Mouse (Mus musculus): ENCODE data around the gene Gm21992.
"Not testable (repeated sequence)": the region's sequence is repeated elsewhere in the genome, so short reads cannot be mapped to it uniquely, and the experiment has no call there.

Gm21992 gene

DNA sequence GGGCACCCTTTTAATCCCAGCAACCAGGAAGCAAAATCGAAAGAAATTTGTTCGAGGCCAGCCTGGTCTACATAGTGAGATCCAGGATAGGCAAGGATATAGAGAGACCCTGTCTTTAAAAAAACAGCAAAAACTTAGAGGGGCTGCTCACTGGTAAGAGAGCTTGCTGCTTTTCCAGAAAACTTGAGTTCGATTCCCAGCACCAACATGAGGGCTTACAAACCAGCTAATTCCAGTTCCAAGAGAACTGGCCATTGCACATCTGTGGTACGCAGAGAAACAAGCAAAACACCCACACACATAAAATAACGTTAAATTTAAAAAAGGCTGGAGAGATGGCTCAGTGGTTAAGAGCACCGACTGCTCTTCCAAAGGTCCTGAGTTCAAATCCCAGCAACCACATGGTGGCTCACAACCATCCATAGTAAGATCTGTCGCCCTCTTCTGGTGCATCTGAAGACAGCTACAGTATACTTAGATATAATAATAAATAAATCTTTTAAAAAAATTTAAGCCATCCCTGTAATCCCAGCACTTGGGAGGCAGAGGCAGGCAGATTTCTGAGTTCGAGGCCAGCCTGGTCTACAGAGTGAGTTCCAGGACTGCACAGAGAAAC is 1.0 kb upstream of the Gm21992 start:
- DNase-seq (ENCODE audit: low spot score in 2 of 2) = not testable (repeated sequence)

DNA sequence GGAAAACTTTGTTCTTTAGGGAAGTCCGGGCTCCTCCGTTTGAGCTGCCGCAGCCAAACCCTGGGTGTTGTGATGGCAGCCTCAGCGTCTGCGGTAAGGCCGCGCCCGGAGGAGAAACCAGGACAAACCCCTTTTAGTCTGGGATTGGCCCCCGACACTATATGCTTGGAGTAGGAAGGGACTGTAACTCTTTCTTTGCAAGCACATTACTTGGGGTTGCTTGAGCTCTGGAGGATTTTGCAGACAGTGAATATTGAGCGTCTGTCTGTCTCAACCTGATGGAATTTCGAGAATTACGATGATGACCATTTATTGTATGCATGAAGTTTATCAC is 464 bp upstream of the Gm21992 start:
- no peak for DNase-seq (ENCODE audit: low spot score in 2 of 2)

DNA sequence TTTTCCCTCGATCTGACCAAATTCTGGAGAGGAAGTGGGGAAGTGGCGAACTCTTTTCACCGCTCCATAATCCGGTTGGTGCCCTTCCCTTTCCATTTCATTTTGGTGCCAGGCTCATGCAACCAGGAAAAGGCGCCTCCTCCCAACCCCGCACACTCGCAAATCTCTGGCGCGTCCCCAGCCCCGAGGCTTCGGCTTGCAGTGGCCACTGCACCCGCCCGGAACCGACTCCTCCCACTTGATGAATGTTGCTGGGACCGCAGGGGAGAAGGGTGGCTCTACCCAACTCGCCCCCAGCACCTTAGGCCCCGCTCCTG is 708 bp downstream of the Gm21992 start:
- no peak for DNase-seq (ENCODE audit: low spot score in 2 of 2)

DNA sequence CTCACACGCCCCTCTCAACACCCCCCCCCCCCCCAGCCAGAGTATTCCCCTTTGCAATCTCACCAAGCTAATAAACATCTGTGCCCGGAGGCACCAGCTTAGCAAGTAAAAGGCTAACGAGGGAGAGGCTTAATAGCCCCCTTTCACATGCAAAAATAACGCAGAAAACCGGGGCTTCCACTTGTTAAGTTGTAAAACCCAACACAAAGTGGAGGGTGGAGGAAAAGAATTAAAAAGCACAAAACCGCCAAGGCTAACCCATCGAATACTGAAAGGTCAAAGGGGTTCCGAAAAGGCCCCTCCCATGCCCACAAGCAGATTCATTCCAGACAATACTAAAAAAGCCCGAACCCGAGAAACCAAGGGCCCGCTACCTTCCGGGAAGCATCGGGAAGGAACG is 1.1 kb downstream of the Gm21992 start:
- DNase-seq (ENCODE audit: low spot score in 2 of 2) = no peak

DNA sequence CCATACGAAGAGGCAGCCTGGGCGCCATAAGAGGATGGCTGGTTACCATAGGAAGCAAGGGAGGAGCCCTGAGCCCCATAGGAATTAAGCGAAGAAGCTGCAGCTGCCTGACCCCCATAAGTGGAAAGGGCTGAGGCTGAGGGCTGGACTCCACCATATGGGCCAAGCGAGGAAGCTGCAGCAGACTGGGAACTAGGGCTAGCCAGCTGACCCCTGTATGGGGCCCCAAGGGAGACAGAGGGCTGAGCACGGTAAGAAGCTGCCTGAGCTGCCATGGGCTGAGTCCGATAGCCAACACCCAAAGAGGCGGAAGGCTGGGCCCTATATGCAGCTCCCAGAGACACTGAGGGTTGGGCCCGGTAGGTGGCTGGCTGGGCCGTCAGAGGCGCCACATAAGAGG is 8.1 kb downstream of the Gm21992 start:
- DNase-seq (ENCODE audit: low spot score in 2 of 2) = no peak

DNA sequence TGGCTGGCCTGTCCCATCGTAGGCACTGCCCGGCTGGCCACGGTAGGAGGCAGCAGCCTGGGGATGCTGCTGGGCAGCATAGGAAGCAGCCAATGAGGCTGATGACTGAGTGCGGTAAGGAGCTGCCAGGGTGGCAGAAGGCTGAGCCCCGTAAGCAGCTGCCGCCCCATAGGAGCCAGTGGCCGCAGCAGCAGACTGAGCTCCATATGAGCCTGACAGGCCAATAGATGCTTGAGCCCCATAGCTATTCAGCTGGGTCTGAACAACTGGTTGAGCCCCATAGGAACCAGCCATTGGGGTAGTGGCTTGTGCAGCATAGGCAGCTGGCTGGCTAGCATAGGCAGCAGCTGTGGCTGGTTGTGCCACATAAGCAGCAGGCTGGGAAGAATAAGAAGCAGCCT is 8.7 kb downstream of the Gm21992 start:
- DNase-seq (ENCODE audit: low spot score in 2 of 2) = no peak

DNA sequence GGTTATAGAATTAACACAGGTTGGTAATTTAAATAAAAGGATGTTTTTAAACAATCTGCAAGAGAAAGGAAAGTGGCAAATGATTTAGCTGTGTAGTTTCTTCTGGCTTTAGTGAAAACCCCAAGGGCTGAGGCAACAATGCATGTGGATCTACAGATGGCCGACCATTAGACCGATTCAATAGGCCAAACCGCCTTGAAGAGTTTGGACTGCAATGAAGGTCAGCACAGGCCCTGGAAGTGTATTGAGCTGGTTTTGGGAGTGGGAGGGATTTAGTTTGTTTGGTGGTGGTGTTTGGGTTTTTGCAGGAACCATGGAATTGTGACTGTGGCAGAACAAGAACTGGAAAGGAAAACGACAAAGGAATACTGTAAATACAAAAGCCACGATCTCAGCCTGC is 12.3 kb downstream of the Gm21992 start:
- no peak for DNase-seq (ENCODE audit: low spot score in 2 of 2)

DNA sequence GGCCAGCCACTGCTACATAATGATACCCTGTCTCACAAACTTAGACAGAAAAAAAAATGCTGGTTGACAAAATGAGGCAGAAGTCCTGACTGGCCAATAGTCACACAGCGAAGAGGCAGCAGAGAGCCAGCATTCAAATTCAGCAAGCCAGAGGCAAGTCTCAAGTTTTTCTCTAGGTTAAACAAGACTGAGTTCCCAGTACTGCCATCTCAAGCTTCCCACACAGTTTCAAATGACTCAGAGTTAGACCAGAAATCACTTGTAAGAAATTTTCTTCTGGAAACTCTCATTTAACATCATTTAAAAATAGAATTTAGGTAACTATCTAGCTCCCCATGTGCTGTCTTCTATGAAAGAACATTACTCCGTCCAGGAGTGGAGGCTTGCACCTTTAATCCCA is 13.6 kb downstream of the Gm21992 start:
- no peak for DNase-seq (ENCODE audit: low spot score in 2 of 2)

DNA sequence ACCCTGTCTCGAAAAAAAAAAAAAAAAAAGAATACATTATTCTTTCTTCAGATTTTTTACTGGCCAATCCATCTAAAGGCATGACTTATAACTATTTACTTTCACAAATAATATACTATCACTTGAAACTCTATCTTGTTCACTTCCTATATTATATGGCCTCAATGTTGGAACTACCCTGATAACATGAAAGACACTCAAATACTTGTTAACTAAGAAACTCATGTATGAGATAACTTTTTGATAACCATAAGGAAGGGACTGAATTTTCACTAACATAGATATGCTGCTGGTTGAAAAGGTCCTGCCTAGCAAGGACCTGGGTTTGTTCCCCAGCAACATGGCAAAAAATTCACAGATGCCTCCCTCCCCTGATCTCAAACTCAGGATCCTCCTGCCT is 15.5 kb downstream of the Gm21992 start:
- no peak for DNase-seq (ENCODE audit: low spot score in 2 of 2)

DNA sequence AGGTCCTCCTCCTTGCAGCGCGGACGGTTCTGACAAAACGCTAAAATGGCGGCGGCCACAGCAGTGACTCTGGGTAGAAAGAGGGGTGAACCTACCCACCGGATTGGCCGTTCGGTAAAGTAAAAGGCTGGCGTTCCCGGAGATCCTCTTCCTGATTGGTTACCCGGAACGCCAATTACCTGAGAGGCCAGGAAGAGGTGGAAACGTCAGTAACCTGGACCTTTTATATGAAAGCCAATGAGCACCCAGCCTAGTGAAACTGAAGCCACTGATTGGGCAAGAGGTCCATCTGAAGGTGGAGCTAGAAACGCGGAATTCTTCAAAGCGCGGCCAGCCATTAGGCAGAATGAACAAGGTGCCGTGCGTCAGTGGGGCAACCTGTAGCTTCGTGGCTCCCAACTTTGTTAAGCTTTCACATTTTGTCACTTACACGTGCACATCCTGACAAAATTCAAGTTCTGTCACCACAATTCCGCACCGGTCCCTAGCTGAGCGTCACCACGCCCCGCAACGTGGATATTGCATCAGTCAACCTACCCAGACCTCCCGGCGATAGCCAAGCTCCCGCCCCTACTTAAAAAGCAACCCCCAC is 17.5 kb downstream of the Gm21992 start, which contains the start of gene Rbm4:
Rbm4 (minus strand) TSS at position 71 of the 592 bp plus-strand sequence.
- peak; percentile 98 to 100 for DNase-seq (ENCODE audit: low spot score in 2 of 2)

DNA sequence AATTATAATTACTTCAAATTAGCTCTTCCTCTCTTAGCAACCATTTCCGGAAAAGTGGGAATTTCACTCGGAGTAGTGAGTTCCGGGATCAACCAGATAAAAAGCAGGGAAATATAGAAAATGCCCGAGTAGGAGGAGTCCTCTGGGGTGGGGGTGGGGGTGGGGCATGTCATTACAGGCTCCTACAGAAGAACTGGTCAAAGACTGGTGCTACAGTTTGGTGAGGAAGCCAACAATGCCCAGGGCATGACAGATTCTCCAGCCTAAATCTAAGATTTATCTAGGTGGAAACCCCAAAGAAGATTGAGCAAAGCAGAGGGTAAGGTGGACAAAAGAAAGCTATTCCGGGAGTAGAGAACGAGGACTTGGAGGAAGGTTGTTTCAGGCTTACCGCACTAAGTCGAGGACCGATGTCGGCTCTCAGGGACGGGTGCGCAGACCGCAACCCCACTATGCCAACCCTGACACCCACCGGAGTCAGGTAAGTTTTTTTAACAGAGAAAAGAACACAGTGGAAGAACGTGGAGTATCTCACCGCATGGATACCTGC is 18.1 kb downstream of the Gm21992 start:
- DNase-seq (ENCODE audit: low spot score in 2 of 2) = no peak

DNA sequence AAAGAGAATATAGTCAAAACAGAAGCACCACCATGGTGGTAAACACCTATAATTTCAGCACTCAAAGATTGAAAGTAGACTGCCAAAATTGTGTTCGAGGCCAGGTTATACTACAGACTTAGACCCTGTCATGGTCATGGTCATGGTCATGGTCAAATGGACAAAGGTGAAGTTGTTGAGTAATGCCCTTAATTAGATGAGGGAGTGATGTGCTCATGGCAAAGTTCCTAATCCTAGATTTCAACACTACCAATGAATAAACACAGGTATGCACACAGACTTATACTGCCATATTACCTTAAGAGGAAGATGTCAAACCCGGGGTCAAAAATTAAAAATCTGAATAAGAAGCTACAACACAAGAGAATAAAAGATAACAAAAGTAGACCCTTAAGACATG is 25.1 kb downstream of the Gm21992 start:
- no peak for DNase-seq (ENCODE audit: low spot score in 2 of 2)

DNA sequence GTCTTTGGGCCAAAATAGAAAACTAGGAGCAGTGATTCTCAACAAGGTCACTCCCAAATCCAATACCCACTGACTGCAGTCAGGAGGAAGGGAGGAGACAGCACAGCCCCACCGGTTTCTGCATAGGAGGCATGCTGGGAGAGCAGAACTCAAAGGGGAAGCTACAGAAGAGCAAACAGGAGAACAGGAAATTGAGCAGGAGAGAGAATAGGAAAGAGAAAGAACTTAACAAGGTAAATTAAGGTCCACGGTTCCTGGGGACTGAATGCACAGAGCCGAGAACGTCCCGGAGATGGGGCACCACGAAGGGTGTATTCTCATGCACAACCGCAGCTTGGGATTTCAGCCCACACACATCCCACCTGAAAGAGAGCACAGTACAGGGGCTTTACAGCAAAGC is 26.2 kb downstream of the Gm21992 start:
- DNase-seq (ENCODE audit: low spot score in 2 of 2) = no peak

DNA sequence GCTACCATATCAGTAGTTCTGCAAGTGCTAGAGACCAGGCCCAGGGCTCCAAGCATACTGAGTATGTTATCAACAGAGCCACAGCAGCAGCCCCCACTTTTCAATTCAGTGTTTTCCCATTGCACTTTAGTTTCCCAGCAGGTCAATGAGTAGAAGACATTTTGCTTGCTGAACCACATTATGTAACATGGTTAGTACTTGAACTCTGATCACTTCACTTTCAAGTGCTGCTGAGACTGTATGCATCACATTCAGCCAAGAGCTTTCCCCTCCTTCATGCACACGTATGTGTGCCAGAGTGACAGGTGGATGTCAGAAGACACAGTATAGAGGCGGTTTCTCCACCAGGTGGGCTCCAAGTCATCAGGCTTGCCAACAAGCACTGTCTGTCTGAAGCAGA is 28.5 kb downstream of the Gm21992 start:
- DNase-seq (ENCODE audit: low spot score in 2 of 2) = no peak

DNA sequence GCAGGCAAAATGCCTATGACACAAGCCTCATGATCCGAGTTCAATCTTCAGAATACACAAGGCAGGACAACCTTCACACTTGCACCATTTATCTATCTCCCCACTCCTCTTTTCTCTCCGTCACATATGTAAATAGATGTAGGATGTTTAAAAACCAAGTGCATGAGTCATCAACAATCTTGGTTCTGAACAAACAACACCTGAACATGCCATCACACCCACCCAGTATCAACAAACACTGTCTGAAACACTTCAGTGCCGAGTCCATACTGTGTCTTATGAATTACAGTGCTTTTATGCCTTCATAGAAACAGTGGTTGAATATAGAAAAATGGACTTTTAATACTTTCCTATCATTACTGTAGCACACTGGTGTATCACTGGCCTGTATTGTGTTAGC is 38.6 kb downstream of the Gm21992 start:
- DNase-seq (ENCODE audit: low spot score in 2 of 2) = no peak

DNA sequence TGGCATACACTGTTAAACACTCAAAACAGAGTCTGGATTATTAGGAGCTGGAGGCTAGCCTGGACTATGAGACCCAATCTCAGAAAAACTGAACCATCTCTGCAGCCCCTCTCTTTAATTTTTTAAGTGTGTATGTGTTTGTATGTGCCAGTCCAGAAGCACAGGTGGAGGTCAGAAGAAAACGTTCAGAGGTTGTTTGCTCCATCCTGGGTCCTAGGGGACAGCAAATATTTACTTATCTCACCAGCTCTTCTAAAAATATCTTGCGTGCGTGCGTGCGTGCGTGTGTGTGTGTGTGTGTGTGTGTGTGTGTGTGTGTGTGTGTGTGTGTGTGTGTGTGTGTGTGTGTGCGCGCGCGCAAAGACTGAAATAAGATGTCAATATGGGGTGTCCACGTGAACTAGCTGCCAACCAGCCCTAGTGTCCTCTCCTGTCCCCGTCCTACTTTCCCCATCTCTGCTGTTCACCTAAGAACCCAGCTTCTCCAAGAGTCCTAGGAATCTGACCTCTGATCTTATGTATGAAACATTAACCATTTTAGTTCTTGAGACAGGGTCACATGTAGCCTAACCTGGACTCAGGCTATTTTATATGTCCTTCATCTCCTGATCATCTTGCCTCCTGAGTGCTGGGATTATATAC is 43.8 kb downstream of the Gm21992 start:
- no peak for DNase-seq (ENCODE audit: low spot score in 2 of 2)

DNA sequence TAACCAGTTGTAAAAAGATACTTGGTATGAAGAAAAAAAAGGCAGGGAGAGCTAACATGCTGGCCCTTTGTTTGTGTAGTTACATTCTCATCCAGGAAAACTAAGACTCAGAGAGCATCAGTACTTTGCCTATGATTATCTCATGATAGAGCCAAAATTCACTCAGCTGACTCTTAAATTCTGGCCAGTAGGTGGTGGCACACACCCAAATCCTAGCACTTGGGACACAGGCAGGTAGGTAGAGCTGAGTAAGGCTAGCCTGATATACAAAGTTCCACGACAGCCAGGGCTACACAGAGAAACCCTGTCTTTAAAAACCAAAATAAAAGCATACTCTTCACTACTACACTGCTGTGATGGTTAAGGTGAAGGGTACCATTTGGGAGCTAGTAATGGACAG is 48.5 kb downstream of the Gm21992 start:
- no peak for DNase-seq (ENCODE audit: low spot score in 2 of 2)

DNA sequence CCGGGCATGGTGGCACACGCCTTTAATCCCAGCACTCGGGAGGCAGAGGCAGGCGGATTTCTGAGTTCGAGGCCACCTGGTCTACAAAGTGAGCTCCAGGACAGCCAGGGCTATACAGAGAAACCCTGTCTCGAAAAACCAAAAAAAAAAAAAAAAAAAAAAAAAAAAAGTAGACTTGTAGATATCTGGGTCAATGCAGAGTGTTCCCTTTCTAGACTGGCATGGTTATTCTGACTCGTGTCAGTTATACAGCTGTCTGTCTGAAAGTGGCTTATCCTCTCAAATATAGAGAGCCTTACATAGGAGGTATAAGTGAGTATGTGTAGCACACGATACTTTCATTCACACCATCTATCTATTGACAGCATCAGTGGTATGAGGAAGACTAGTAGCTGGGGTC is 50.9 kb downstream of the Gm21992 start:
- DNase-seq (ENCODE audit: low spot score in 2 of 2) = not testable (repeated sequence)

DNA sequence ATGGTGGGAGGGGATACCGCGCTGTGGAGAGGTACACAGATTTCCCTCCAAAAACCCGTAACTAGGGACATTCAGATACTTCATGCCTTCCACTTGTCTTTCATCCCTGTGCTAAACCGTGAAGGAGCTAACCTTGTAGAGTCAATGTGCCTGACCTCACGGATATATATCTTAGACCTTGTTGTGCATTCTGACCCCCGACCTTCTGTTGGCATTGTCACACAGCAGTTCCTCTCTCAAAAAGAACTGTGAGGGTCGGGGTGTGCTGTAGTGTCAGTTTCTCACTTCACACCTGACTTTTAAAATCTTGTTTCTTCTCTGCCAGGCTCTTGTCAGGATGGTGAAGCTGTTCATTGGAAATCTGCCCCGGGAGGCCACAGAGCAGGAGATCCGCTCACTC is 54.5 kb downstream of the Gm21992 start:
- DNase-seq (ENCODE audit: low spot score in 2 of 2) = no peak

DNA sequence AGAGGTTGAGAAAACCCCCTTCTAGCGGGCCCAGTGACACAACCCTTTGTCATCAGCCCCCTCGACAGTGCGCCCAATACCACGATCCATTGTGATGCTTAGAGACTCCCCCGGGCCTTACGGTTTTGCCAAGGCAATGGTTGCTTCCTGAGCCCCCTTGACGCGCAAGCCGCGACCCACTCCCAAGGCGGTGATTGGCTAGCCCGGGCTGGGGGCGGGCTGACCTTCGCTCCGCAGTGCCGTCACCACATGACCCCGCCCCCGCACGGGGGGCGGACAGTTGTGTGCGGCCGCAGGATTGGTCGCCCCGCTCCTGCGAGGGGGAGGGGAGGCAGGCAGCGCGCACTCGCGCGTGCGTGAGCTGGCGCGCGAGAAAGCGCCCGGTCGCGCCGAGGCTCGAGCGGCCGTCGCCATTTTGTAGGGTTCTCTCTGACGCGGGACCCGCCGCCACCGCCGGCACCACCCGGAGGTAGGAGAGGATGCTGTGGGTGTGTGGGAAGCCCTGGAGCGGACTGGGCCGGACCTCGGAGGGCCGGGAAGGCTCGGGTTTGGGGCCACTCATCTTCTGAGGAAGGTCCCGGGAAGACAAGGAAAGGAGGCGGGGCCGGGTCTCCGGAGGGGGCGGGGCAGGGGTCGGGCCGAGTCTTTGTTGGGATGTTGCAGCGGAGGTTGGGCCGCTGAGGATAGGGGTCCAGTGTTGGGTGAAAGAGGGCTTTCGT is 55.1 kb downstream of the Gm21992 start, which contains the start of gene Rbm4b:
Rbm4b (plus strand) TSS at position 305 of the 719 bp plus-strand sequence.
- DNase-seq (ENCODE audit: low spot score in 2 of 2) = peak; percentile 93 to 96

DNA sequence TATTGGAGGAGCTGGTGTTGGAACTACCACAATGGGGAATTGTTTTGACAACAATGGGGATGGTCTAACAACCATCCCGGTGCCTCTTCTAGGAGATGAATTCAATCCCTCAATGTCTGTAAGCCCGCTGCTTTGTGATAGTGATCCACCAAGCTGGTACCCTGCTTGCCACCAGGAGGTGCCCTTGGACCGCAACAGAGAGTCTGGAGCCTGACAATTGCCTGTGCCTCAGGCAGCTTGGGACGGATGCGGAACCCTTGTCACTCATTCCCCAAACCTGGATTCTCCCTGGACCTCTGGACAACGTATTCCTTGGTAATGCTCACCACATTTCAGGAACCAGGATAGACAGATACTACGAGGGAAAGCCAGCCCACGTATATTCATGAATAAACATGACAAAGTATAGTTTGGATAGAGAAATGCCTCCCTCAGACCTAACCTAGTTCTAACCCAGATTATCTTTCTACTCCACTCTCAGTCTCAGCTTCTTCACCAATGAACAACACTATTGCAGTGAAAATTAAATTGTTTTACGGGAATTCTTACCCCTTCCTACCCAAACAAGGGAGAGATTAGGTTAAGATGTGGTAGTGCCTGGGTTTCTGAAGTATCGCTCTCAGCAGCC is 55.7 kb downstream of the Gm21992 start:
- DNase-seq (ENCODE audit: low spot score in 2 of 2) = peak; percentile 76 to 94

DNA sequence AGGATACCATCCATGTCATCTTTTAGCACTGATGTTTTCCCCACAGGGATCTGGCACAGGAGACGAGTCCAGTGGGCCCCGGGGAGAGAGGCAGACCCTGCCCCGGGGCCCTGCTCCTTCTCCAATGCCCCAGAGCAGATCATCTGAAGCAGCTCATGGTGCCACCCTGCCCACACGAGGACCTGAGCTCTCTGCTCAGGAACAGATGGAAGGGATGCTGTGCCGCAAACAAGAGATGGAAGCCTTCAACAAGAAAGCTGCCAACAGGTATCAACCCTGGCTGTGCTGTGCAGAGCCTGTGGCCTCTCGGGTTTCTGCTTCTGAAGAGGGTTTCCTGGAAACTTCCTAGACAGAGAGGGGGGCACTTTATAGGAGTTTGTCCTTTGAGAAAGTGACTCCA is 61.4 kb downstream of the Gm21992 start:
- DNase-seq (ENCODE audit: low spot score in 2 of 2) = no peak

Measured in left cerebral cortex, adult 9 months (tissue).